Mouse (Mus musculus) heart, postnatal 36 days (tissue): ENCODE measurements around the gene Clstn2. TPM values are rescaled to one million over a fixed set of nuclear protein-coding genes. Genes with fewer than 3 reads are reported as not detected.

Experiments
- DNase-seq, 2 experiments: peaks; one replicate each; pipeline ENCODE4 v3.0.0; 2021 to 2022
- intact Hi-C: fragments of 180-260 bp; cut with DNase I; formaldehyde crosslinking; loops from one replicate; pipeline ENCODE4 v1.15.1; 2025
- total RNA-seq, 2 experiments: library from RNA; stranded (reverse); gene quantifications; 2 replicates each; pipeline ENCODE4 v1.2.3; 2021

Gene Clstn2
- total RNA-seq, 2 experiments from 2014 or later: 0.69 to 0.76 TPM

- intact Hi-C loops: no loop called here
- DNase-seq: no peak
Measured at GRCm38 (mm10) chr9:97695278-97695677, 337.7 kb downstream of the Clstn2 start.

GRCm38 (mm10) chr9:97686826-97687425 lies 346.1 kb downstream of the Clstn2 start:
- no peak for DNase-seq
- intact Hi-C loops: no loop called here

GRCm38 (mm10) chr9:97685664-97686063 lies 347.3 kb downstream of the Clstn2 start:
- no peak for DNase-seq
- intact Hi-C loops: no loop called here

GRCm38 (mm10) chr9:97679878-97680277 lies 353.1 kb downstream of the Clstn2 start:
- no peak for DNase-seq
- intact Hi-C loops: no loop called here

GRCm38 (mm10) chr9:97679106-97679505 lies 353.9 kb downstream of the Clstn2 start:
- DNase-seq: no peak
- intact Hi-C loops: no loop called here

- intact Hi-C loops: no loop called here
- no peak for DNase-seq
Measured at GRCm38 (mm10) chr9:97677075-97677474, 355.9 kb downstream of the Clstn2 start.

- intact Hi-C loops: no loop called here
- DNase-seq: no peak
Measured at GRCm38 (mm10) chr9:97672681-97673080, 360.3 kb downstream of the Clstn2 start.

GRCm38 (mm10) chr9:97672224-97672623 lies 360.8 kb downstream of the Clstn2 start:
- intact Hi-C loops: no loop called here
- no peak for DNase-seq

- DNase-seq: no peak
- intact Hi-C loops: no loop called here
Measured at GRCm38 (mm10) chr9:97670666-97671065, 362.3 kb downstream of the Clstn2 start.

GRCm38 (mm10) chr9:97660989-97661388 lies 372.0 kb downstream of the Clstn2 start:
- intact Hi-C loops: no loop called here
- DNase-seq: no peak

GRCm38 (mm10) chr9:97658736-97659135 lies 374.2 kb downstream of the Clstn2 start:
- intact Hi-C loops: no loop called here
- no peak for DNase-seq

GRCm38 (mm10) chr9:97648409-97648808 lies 384.6 kb downstream of the Clstn2 start:
- intact Hi-C loops: no loop called here
- DNase-seq: no peak

- intact Hi-C loops: no loop called here
- DNase-seq: no peak
Measured at GRCm38 (mm10) chr9:97645746-97646145, 387.2 kb downstream of the Clstn2 start.

- intact Hi-C loops: no loop called here
- DNase-seq: no peak
Measured at GRCm38 (mm10) chr9:97642396-97642795, 390.6 kb downstream of the Clstn2 start.

GRCm38 (mm10) chr9:97639967-97640549 lies 392.9 kb downstream of the Clstn2 start:
- intact Hi-C loops: no loop called here

GRCm38 (mm10) chr9:97638683-97639354 lies 394.2 kb downstream of the Clstn2 start:
- no peak for DNase-seq
- intact Hi-C loops: no loop called here

More at GRCm38 (mm10) chr9:97639967-97640549, 392.9 kb downstream of the Clstn2 start:
- DNase-seq: no peak

GRCm38 (mm10) chr9:97635351-97635750 lies 397.6 kb downstream of the Clstn2 start:
- intact Hi-C loops: no loop called here
- DNase-seq: no peak

GRCm38 (mm10) chr9:97634831-97635230 lies 398.1 kb downstream of the Clstn2 start:
- no peak for DNase-seq
- intact Hi-C loops: no loop called here

GRCm38 (mm10) chr9:97629180-97629579 lies 403.8 kb downstream of the Clstn2 start:
- DNase-seq: no peak
- intact Hi-C loops: no loop called here

- intact Hi-C loops: no loop called here
- no peak for DNase-seq
Measured at GRCm38 (mm10) chr9:97628361-97628908, 404.5 kb downstream of the Clstn2 start.

- no peak for DNase-seq
- intact Hi-C loops: no loop called here
Measured at GRCm38 (mm10) chr9:97627916-97628315, 405.1 kb downstream of the Clstn2 start.

- intact Hi-C loops: no loop called here
- DNase-seq: no peak
Measured at GRCm38 (mm10) chr9:97610566-97610965, 422.4 kb downstream of the Clstn2 start.
